Mouse (Mus musculus) 3T3-L1 (cell line): ENCODE measurements at regions not wholly inside any gene's neighbourhood (a gene's known extent, or its start where the extent isn't known, plus 50 kb on each side); places are given as distances from the start of the nearest gene placed in this dataset.
A peak's percentile ranks its signal among the peaks of the same experiment; 100 is the strongest.

Experiments used
- DNase-seq: peaks from one replicate; pipeline ENCODE4 v3.0.0-alpha.2; 2015; ENCODE audit warnings: low read depth, low spot score

GRCm38 (mm10) chr2:9795401-9795800 lies 85.7 kb upstream of the 4930412O13Rik start:
- peak; percentile 57 for DNase-seq

- no peak for DNase-seq
Observed at GRCm38 (mm10) chr2:9801484-9801883, 79.6 kb upstream of the 4930412O13Rik start.

DNA sequence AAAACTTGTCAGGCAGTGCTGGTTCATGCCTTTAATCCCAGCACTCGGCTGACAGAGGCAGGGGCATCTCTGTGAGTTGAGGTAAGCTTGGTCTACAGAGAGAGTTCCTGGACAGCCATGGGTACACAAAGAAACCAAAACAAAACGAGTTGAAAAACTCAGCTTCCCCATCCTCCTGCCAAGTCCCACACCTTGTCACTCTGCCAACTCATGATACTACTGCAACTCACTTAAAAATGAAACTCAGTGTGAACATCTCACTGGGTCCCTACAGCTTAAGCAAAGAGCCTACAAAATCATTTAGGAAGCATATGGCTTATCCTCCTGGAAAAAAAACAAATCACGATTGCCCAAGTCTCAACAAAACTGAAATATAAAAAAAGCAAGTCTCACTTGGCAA lies 76.7 kb upstream of the 4930412O13Rik start:
- no peak for DNase-seq

- DNase-seq, result no peak
Observed at GRCm38 (mm10) chr2:9805590-9805989, 75.5 kb upstream of the 4930412O13Rik start.
